Mouse (Mus musculus) neural tube, embryonic 11.5 days (tissue): ENCODE measurements around the gene Mfn2. TPM values are rescaled to one million over a fixed set of nuclear protein-coding genes. Genes with fewer than 3 reads are reported as not detected.
A peak's percentile ranks its signal among the peaks of the same experiment; 100 is the strongest.
"Not testable (repeated sequence)": the region's sequence is repeated elsewhere in the genome, so short reads cannot be mapped to it uniquely, and the experiment has no call there.

Experiments used
- ATAC-seq: fragments of 200-750 bp; cut with Nextera tagmentation; 2 replicates; pipeline ENCODE4 v1.8.0; 2017; ENCODE audit warnings: moderate number of reproducible peaks, mild to moderate bottlenecking, moderate TSS enrichment, moderate library complexity; ENCODE audit not compliant: insufficient read depth, low FRiP score, low TSS enrichment
- DNase-seq: peaks from one replicate; pipeline ENCODE4 v3.0.0-alpha.2; 2015; ENCODE audit warnings: low spot score
- H3K27ac ChIP-seq: fragments of 300-500 bp; sonication (generic); 2 replicates; pipeline ENCODE4 v1.5.1; 2014; ENCODE audit warnings: low read depth, mild to moderate bottlenecking, low read length
- H3K27me3 ChIP-seq: fragments of 300-500 bp; sonication (generic); 2 replicates; pipeline ENCODE4 v1.6.1; 2014; ENCODE audit warnings: mild to moderate bottlenecking, low read length, mixed read lengths; ENCODE audit not compliant: control insufficient read depth, insufficient read depth
- H3K36me3 ChIP-seq: fragments of 300-500 bp; sonication (generic); 2 replicates; pipeline ENCODE4 v1.6.1; 2014; ENCODE audit warnings: mild to moderate bottlenecking, low read length, moderate library complexity, mixed read lengths; ENCODE audit not compliant: control insufficient read depth, insufficient read depth
- H3K4me1 ChIP-seq: fragments of 300-500 bp; sonication (generic); 2 replicates; pipeline ENCODE4 v1.6.1; 2014; ENCODE audit warnings: low read length, mixed read lengths; ENCODE audit not compliant: control insufficient read depth, insufficient read depth
- H3K4me2 ChIP-seq: fragments of 300-500 bp; sonication (generic); 2 replicates; pipeline ENCODE4 v1.6.1; 2014; ENCODE audit warnings: low read depth, mild to moderate bottlenecking, moderate library complexity
- H3K4me3 ChIP-seq: fragments of 300-500 bp; sonication (generic); 2 replicates; pipeline ENCODE4 v1.5.1; 2014; ENCODE audit warnings: low read depth, low read length
- H3K9ac ChIP-seq: fragments of 300-500 bp; sonication (generic); 2 replicates; pipeline ENCODE4 v1.6.1; 2014; ENCODE audit warnings: mild to moderate bottlenecking, low read length
- H3K9me3 ChIP-seq: fragments of 300-500 bp; sonication (generic); 2 replicates; pipeline ENCODE4 v1.6.1; 2016; ENCODE audit warnings: low read length; ENCODE audit not compliant: control insufficient read depth
- WGBS: fragments of 180-500 bp; shearing (Covaris S2); extraction: QIAGEN DNeasy Blood & Tissue Kit; methylation state at CpG from one replicate; pipeline ENCODE4 v1.1.7; 2014; 5-methylcytosine and 5-hydroxymethylcytosine counted together
- polyA plus RNA-seq: library from polyadenylated mRNA; unstranded; fragments of >200 nt; fragmentation: Nextera tagmentation; extraction: Ambion mirVana; gene quantifications from 2 replicates; pipeline ENCODE4 v1.2.1, GENCODE M21; 2014

Gene Mfn2
- polyA plus RNA-seq, 1 experiment from 2014 or later: 50.0 TPM

- no peaks in the 10 kb centered on the region for H3K9me3 ChIP-seq
- no peaks in the 10 kb centered on the region for H3K27me3 ChIP-seq
- ATAC-seq: peak; percentile 99
- peaks cover 14% of the 10 kb centered on the region for H3K4me1 ChIP-seq
- peak within 1 kb of the TSS; percentile 62; the same call in 1 of the 2 replicates for H3K27ac ChIP-seq
- peak; percentile 96 for DNase-seq
- under 1% methylated on average over 30 of the region's 30 CpGs for WGBS
- H3K4me2 ChIP-seq: peak within 1 kb of the TSS; percentile 81
- peak within 1 kb of the TSS; percentile 92 for H3K4me3 ChIP-seq
- peak within 1 kb of the TSS; percentile 70 for H3K9ac ChIP-seq
- H3K36me3 ChIP-seq: peaks cover 5% of the 10 kb centered on the region
These were observed 36.0 kb downstream of the Mfn2 start, which contains the start of the genes Miip and Fv1 for GRCm38 (mm10) chr4:147868450-147869031. Gene Miip (minus strand): TSS chr4:147868816. Gene Fv1 (plus strand): TSS chr4:147868979.

GRCm38 (mm10) chr4:147867563-147868449, 36.7 kb downstream of the Mfn2 start:
- Histone ChIP-seq H3K4me2 (peak overlapping the region; percentile 56), H3K4me3 (peak overlapping the region; percentile 92), H3K27me3 (no peaks in the 10 kb centered on the region), H3K9ac (peak overlapping the region; percentile 70), H3K9me3 (no peaks in the 10 kb centered on the region), H3K36me3 (peaks cover 3% of the 10 kb centered on the region), H3K4me1 (peaks cover 14% of the 10 kb centered on the region), H3K27ac (peak overlapping the region; percentile 62; the same call in 1 of the 2 replicates)
- ATAC-seq: no peak
- WGBS: 7% methylated on average over 22 of the region's 22 CpGs
- DNase-seq: no peak

GRCm38 (mm10) chr4:147866793-147867192, 37.7 kb downstream of the Mfn2 start:
- peaks cover 14% of the 10 kb centered on the region for H3K4me1 ChIP-seq
- not testable (repeated sequence) for H3K9me3 ChIP-seq, ATAC-seq, H3K9ac ChIP-seq, H3K36me3 ChIP-seq, H3K27ac ChIP-seq, H3K27me3 ChIP-seq, DNase-seq, H3K4me2 ChIP-seq, H3K4me3 ChIP-seq
- WGBS: 34% methylated on average over 3 of the region's 3 CpGs

- WGBS: 98% methylated on average over 9 of the region's 9 CpGs
- Histone ChIP-seq H3K4me1 (peaks cover 14% of the 10 kb centered on the region), H3K36me3 (peaks cover 14% of the 10 kb centered on the region), H3K9ac (no peak overlapping the region), H3K4me2 (no peak overlapping the region), H3K9me3 (0 out of 2 replicates have a peak, but pooled peaks cover 2% of the 10 kb centered on the region), H3K4me3 (no peak overlapping the region), H3K27me3 (no peaks in the 10 kb centered on the region), H3K27ac (no peak overlapping the region)
- ATAC-seq (no peak), DNase-seq (no peak)
These were observed 38.4 kb downstream of the Mfn2 start for GRCm38 (mm10) chr4:147866056-147866455.

GRCm38 (mm10) chr4:147865651-147866050, 38.9 kb downstream of the Mfn2 start:
- Histone ChIP-seq H3K9ac (no peak overlapping the region), H3K4me2 (no peak overlapping the region), H3K4me1 (peaks cover 14% of the 10 kb centered on the region), H3K9me3 (0 out of 2 replicates have a peak, but pooled peaks cover 2% of the 10 kb centered on the region), H3K27me3 (no peaks in the 10 kb centered on the region), H3K27ac (no peak overlapping the region), H3K4me3 (no peak overlapping the region), H3K36me3 (peaks cover 17% of the 10 kb centered on the region)
- 95% methylated on average over 6 of the region's 6 CpGs for WGBS
- ATAC-seq: no peak
- no peak for DNase-seq

- H3K27me3 ChIP-seq: no peaks in the 10 kb centered on the region
- WGBS: 89% methylated on average over 3 of the region's 3 CpGs
- no peaks in the 10 kb centered on the region for H3K4me1 ChIP-seq
- H3K36me3 ChIP-seq: peaks cover 18% of the 10 kb centered on the region
- 0 out of 2 replicates have a peak, but pooled peaks cover 2% of the 10 kb centered on the region for H3K9me3 ChIP-seq
- no peak for ATAC-seq
- no peak overlapping the region for H3K9ac ChIP-seq
- no peak overlapping the region for H3K4me2 ChIP-seq
- H3K4me3 ChIP-seq: no peak overlapping the region
- no peak for DNase-seq
- H3K27ac ChIP-seq: no peak overlapping the region
These were observed 42.5 kb downstream of the Mfn2 start for GRCm38 (mm10) chr4:147862051-147862450.

- DNase-seq (no peak), ATAC-seq (no peak)
- 78% methylated on average over 2 of the region's 2 CpGs for WGBS
These were observed 53.7 kb downstream of the Mfn2 start for GRCm38 (mm10) chr4:147850776-147851175.

GRCm38 (mm10) chr4:147848584-147848991, 55.9 kb downstream of the Mfn2 start:
- peak overlapping the region; percentile 58 for H3K9ac ChIP-seq
- no peaks in the 10 kb centered on the region for H3K27me3 ChIP-seq
- DNase-seq (no peak), ATAC-seq (peak; percentile 67)
- peak overlapping the region; percentile 80 for H3K4me3 ChIP-seq
- H3K4me2 ChIP-seq: peak overlapping the region; percentile 51
- WGBS: 5% methylated on average over 4 of the region's 4 CpGs
- H3K36me3 ChIP-seq: no peaks in the 10 kb centered on the region; the same call in 1 of the 2 replicates
- no peaks in the 10 kb centered on the region for H3K9me3 ChIP-seq
- no peak overlapping the region for H3K27ac ChIP-seq
- peaks cover 3% of the 10 kb centered on the region; the same call in 1 of the 2 replicates for H3K4me1 ChIP-seq

More at GRCm38 (mm10) chr4:147850776-147851175, 53.7 kb downstream of the Mfn2 start:
- no peaks in the 10 kb centered on the region for H3K9me3 ChIP-seq
- no peak overlapping the region for H3K4me3 ChIP-seq
- no peak overlapping the region for H3K4me2 ChIP-seq
- H3K27ac ChIP-seq: no peak overlapping the region
- H3K27me3 ChIP-seq: no peaks in the 10 kb centered on the region
- H3K36me3 ChIP-seq: no peaks in the 10 kb centered on the region
- H3K4me1 ChIP-seq: peaks cover 3% of the 10 kb centered on the region; the same call in 1 of the 2 replicates
- H3K9ac ChIP-seq: no peak overlapping the region
